ENCODE assay signal across 18 mouse cellular contexts in genomic region chr11:62873479-62873878, GRCm38 (mm10). TPM values are rescaled to one million over a fixed set of nuclear protein-coding genes. Genes with fewer than 3 reads are reported as not detected.
"Had no signal": no experiment of that assay in that cellular context is flagged by ENCODE, and none has a peak within 500 bp of the region (broad histone marks: within the 10 kb centered on the region; RNA-seq: fewer than 3 reads in every experiment).

No protein-coding gene starts in this region.

- H3K36me3 ChIP-seq: lung, embryonic 15.5 days; midbrain, embryonic 10.5 days; midbrain, embryonic 12.5 days; neural tube, embryonic 13.5 days; neural tube, embryonic 15.5 days had no signal

- H3K4me3 ChIP-seq: lung, embryonic 15.5 days; midbrain, embryonic 10.5 days; midbrain, embryonic 12.5 days; myocyte; neural tube, embryonic 13.5 days; neural tube, embryonic 15.5 days had no signal

- H3K27ac ChIP-seq: lung, embryonic 15.5 days; midbrain, embryonic 10.5 days; midbrain, embryonic 12.5 days; neural tube, embryonic 13.5 days; neural tube, embryonic 15.5 days had no signal

- DNase-seq: lung, adult 2 months; lung, postnatal 14 days; lung, postnatal 4 days; midbrain, embryonic 14.5 days; retina, postnatal 1 day; right cerebral cortex, adult 18-20 months; right cerebral cortex, postnatal 25 days; right cerebral cortex, postnatal 4 days; spleen, adult 18-20 months; thymus, adult 18-20 months; thymus, postnatal 14 days; thymus, postnatal 36 days had no signal

- H3K27me3 ChIP-seq: lung, embryonic 15.5 days; midbrain, embryonic 12.5 days; neural tube, embryonic 13.5 days; neural tube, embryonic 15.5 days had no signal

- H3K4me1 ChIP-seq: lung, embryonic 15.5 days; midbrain, embryonic 12.5 days; neural tube, embryonic 13.5 days; neural tube, embryonic 15.5 days had no signal

RNA-seq across cellular contexts. Expression of gene Fbxw10, which starts 26.6 kb away (rescaled TPM):
- polyA plus RNA-seq: myocyte had no signal
